Mouse (Mus musculus) intestine, embryonic 15.5 days (tissue): Measurements from ENCODE around the gene Gper1. TPM values are rescaled to one million over a fixed set of nuclear protein-coding genes. Genes with fewer than 3 reads are reported as not detected.

ENCODE experiments used
- ATAC-seq: fragments of 200-750 bp; cut with Nextera tagmentation; 2 replicates; pipeline ENCODE4 v1.8.0; 2017; ENCODE audit warnings: moderate TSS enrichment, moderate library complexity
- H3K27ac ChIP-seq: fragments of 300-500 bp; sonication (generic); 2 replicates; pipeline ENCODE4 v1.5.1; 2015; ENCODE audit warnings: mild to moderate bottlenecking, inconsistent platforms
- H3K27me3 ChIP-seq: fragments of 300-500 bp; sonication (generic); replicated peaks from 2 replicates; pipeline ENCODE4 v1.6.1; 2015; ENCODE audit warnings: inconsistent platforms
- H3K36me3 ChIP-seq: fragments of 300-500 bp; sonication (generic); 2 replicates; pipeline ENCODE4 v1.6.1; 2015; ENCODE audit warnings: inconsistent platforms
- H3K4me1 ChIP-seq: fragments of 300-500 bp; sonication (generic); replicated peaks from 2 replicates; pipeline ENCODE4 v1.6.1; 2015; ENCODE audit warnings: inconsistent platforms
- H3K4me2 ChIP-seq: fragments of 300-500 bp; sonication (generic); replicated peaks from 2 replicates; pipeline ENCODE4 v1.6.1; 2015; ENCODE audit warnings: mild to moderate bottlenecking, inconsistent platforms
- H3K4me3 ChIP-seq: fragments of 300-500 bp; sonication (generic); replicated peaks from 2 replicates; pipeline ENCODE4 v1.5.1; 2015; ENCODE audit warnings: inconsistent platforms
- H3K9ac ChIP-seq: fragments of 300-500 bp; sonication (generic); 2 replicates; pipeline ENCODE4 v1.6.1; 2015; ENCODE audit warnings: inconsistent platforms
- H3K9me3 ChIP-seq: fragments of 300-500 bp; sonication (generic); 2 replicates; pipeline ENCODE4 v1.6.1; 2016; ENCODE audit warnings: inconsistent platforms
- WGBS: fragments of 180-500 bp; shearing (Covaris S2); methylation state at CpG from one replicate; pipeline ENCODE4 v1.1.7; 2015; 5-methylcytosine and 5-hydroxymethylcytosine counted together
- polyA plus RNA-seq: library from polyadenylated mRNA; unstranded; fragments of >200 nt; fragmentation: Nextera tagmentation; extraction: Ambion mirVana; gene quantifications from 2 replicates; pipeline ENCODE4 v1.2.1, GENCODE M21; 2015

The Gper1 gene
- polyA plus RNA-seq, 1 experiment from 2014 or later: 2.1 TPM

GRCm38 (mm10) chr5:139393197-139393588, 29.8 kb upstream of the Gper1 start:
- peaks cover 20% of the 10 kb centered on the region for H3K4me1 ChIP-seq
- no peaks in the 10 kb centered on the region for H3K9me3 ChIP-seq
- no peak overlapping the region for H3K4me2 ChIP-seq
- no peak overlapping the region for H3K27ac ChIP-seq
- no peak overlapping the region for H3K4me3 ChIP-seq
- no peak for ATAC-seq
- H3K36me3 ChIP-seq: no peaks in the 10 kb centered on the region
- no peak overlapping the region for H3K9ac ChIP-seq
- H3K27me3 ChIP-seq: no peaks in the 10 kb centered on the region
- WGBS: 92% methylated on average over 16 of the region's 16 CpGs

- Histone ChIP-seq H3K27ac (no peak overlapping the region), H3K27me3 (no peaks in the 10 kb centered on the region), H3K9ac (no peak overlapping the region), H3K4me2 (no peak overlapping the region), H3K36me3 (no peaks in the 10 kb centered on the region), H3K4me1 (peaks cover 15% of the 10 kb centered on the region), H3K4me3 (no peak overlapping the region), H3K9me3 (no peaks in the 10 kb centered on the region)
- no peak for ATAC-seq
- 66% methylated on average over 7 of the region's 7 CpGs for WGBS
Observed at GRCm38 (mm10) chr5:139394399-139394798, 28.6 kb upstream of the Gper1 start.

- no peak overlapping the region for H3K4me2 ChIP-seq
- no peaks in the 10 kb centered on the region for H3K9me3 ChIP-seq
- WGBS: 89% methylated on average over 4 of the region's 4 CpGs
- ATAC-seq: no peak
- H3K36me3 ChIP-seq: no peaks in the 10 kb centered on the region
- 0 out of 2 replicates have a peak, but pooled peaks cover 7% of the 10 kb centered on the region for H3K4me1 ChIP-seq
- H3K4me3 ChIP-seq: no peak overlapping the region
- no peak overlapping the region for H3K27ac ChIP-seq
- H3K9ac ChIP-seq: no peak overlapping the region
- H3K27me3 ChIP-seq: no peaks in the 10 kb centered on the region
Observed at GRCm38 (mm10) chr5:139395528-139395927, 27.4 kb upstream of the Gper1 start.

- 0 out of 2 replicates have a peak, but pooled peaks cover 7% of the 10 kb centered on the region for H3K4me1 ChIP-seq
- no peak overlapping the region for H3K4me2 ChIP-seq
- no peak for ATAC-seq
- no peaks in the 10 kb centered on the region for H3K36me3 ChIP-seq
- H3K4me3 ChIP-seq: no peak overlapping the region
- WGBS: 88% methylated on average over 4 of the region's 4 CpGs
- H3K9me3 ChIP-seq: no peaks in the 10 kb centered on the region
- H3K27ac ChIP-seq: no peak overlapping the region
- no peak overlapping the region for H3K9ac ChIP-seq
- no peaks in the 10 kb centered on the region for H3K27me3 ChIP-seq
Observed at GRCm38 (mm10) chr5:139397359-139397916, 25.5 kb upstream of the Gper1 start.

GRCm38 (mm10) chr5:139397959-139398753, 24.8 kb upstream of the Gper1 start:
- peak; percentile 74 for ATAC-seq

GRCm38 (mm10) chr5:139398786-139399185, 24.2 kb upstream of the Gper1 start:
- H3K4me1 ChIP-seq: 0 out of 2 replicates have a peak, but pooled peaks cover 7% of the 10 kb centered on the region
- H3K36me3 ChIP-seq: no peaks in the 10 kb centered on the region
- H3K9ac ChIP-seq: no peak overlapping the region
- no peaks in the 10 kb centered on the region for H3K27me3 ChIP-seq
- no peak overlapping the region for H3K4me2 ChIP-seq
- no peak for ATAC-seq
- 75% methylated on average over 5 of the region's 5 CpGs for WGBS
- H3K4me3 ChIP-seq: no peak overlapping the region
- H3K9me3 ChIP-seq: no peaks in the 10 kb centered on the region
- H3K27ac ChIP-seq: no peak overlapping the region

More at GRCm38 (mm10) chr5:139397959-139398753, 24.8 kb upstream of the Gper1 start:
- Histone ChIP-seq H3K27me3 (no peaks in the 10 kb centered on the region), H3K27ac (no peak overlapping the region), H3K4me2 (no peak overlapping the region), H3K9ac (no peak overlapping the region), H3K4me3 (no peak overlapping the region), H3K36me3 (no peaks in the 10 kb centered on the region), H3K4me1 (0 out of 2 replicates have a peak, but pooled peaks cover 7% of the 10 kb centered on the region), H3K9me3 (no peaks in the 10 kb centered on the region)
- 31% methylated on average over 5 of the region's 5 CpGs for WGBS

- WGBS: 89% methylated on average over 14 of the region's 14 CpGs
- no peak overlapping the region for H3K4me2 ChIP-seq
- H3K4me3 ChIP-seq: no peak overlapping the region
- no peaks in the 10 kb centered on the region for H3K36me3 ChIP-seq
- no peak overlapping the region for H3K27ac ChIP-seq
- no peaks in the 10 kb centered on the region for H3K27me3 ChIP-seq
- H3K4me1 ChIP-seq: 0 out of 2 replicates have a peak, but pooled peaks cover 7% of the 10 kb centered on the region
- no peaks in the 10 kb centered on the region for H3K9me3 ChIP-seq
- H3K9ac ChIP-seq: no peak overlapping the region
- no peak for ATAC-seq
Observed at GRCm38 (mm10) chr5:139399991-139400390, 23.0 kb upstream of the Gper1 start.

- Histone ChIP-seq H3K4me3 (no peak overlapping the region), H3K4me1 (0 out of 2 replicates have a peak, but pooled peaks cover 7% of the 10 kb centered on the region), H3K27me3 (no peaks in the 10 kb centered on the region), H3K27ac (no peak overlapping the region), H3K9ac (no peak overlapping the region), H3K9me3 (no peaks in the 10 kb centered on the region), H3K4me2 (no peak overlapping the region), H3K36me3 (no peaks in the 10 kb centered on the region)
- no peak for ATAC-seq
- WGBS: 95% methylated on average over 2 of the region's 2 CpGs
Observed at GRCm38 (mm10) chr5:139402106-139402505, 20.8 kb upstream of the Gper1 start.

- Histone ChIP-seq H3K4me3 (no peak overlapping the region), H3K9ac (no peak overlapping the region), H3K27me3 (no peaks in the 10 kb centered on the region), H3K27ac (no peak overlapping the region), H3K9me3 (no peaks in the 10 kb centered on the region), H3K4me2 (no peak overlapping the region), H3K4me1 (0 out of 2 replicates have a peak, but pooled peaks cover under 1% of the 10 kb centered on the region), H3K36me3 (no peaks in the 10 kb centered on the region)
- 84% methylated on average over 8 of the region's 8 CpGs for WGBS
- no peak for ATAC-seq
Observed at GRCm38 (mm10) chr5:139403692-139404260, 19.2 kb upstream of the Gper1 start.

- H3K4me1 ChIP-seq: no peaks in the 10 kb centered on the region; the same call in 1 of the 2 replicates
- H3K9ac ChIP-seq: no peak within 1 kb of the TSS; the same call in 1 of the 2 replicates
- 73% methylated on average over 6 of the region's 6 CpGs for WGBS
- H3K9me3 ChIP-seq: no peaks in the 10 kb centered on the region
- no peak within 1 kb of the TSS for H3K4me2 ChIP-seq
- H3K27me3 ChIP-seq: no peaks in the 10 kb centered on the region
- H3K36me3 ChIP-seq: no peaks in the 10 kb centered on the region
- H3K4me3 ChIP-seq: no peak within 1 kb of the TSS
- no peak within 1 kb of the TSS for H3K27ac ChIP-seq
- no peak for ATAC-seq
Observed at GRCm38 (mm10) chr5:139404801-139405401, 18.1 kb upstream of the Gper1 start, which contains the start of gene C130050O18Rik. Gene C130050O18Rik, plus strand, starts transcription at chr5:139405280.

- H3K4me2 ChIP-seq: no peak overlapping the region
- H3K27ac ChIP-seq: no peak overlapping the region
Observed at GRCm38 (mm10) chr5:139405478-139405877, 17.5 kb upstream of the Gper1 start.

GRCm38 (mm10) chr5:139405953-139406352, 17.0 kb upstream of the Gper1 start:
- no peak for ATAC-seq
- Histone ChIP-seq H3K4me1 (no peaks in the 10 kb centered on the region; the same call in 1 of the 2 replicates), H3K4me2 (no peak overlapping the region), H3K36me3 (no peaks in the 10 kb centered on the region), H3K27ac (no peak overlapping the region), H3K4me3 (no peak overlapping the region), H3K27me3 (no peaks in the 10 kb centered on the region), H3K9me3 (no peaks in the 10 kb centered on the region), H3K9ac (no peak overlapping the region)
- 70% methylated on average over 3 of the region's 3 CpGs for WGBS

More at GRCm38 (mm10) chr5:139405478-139405877, 17.5 kb upstream of the Gper1 start:
- Histone ChIP-seq H3K27me3 (no peaks in the 10 kb centered on the region), H3K9ac (no peak overlapping the region), H3K36me3 (no peaks in the 10 kb centered on the region), H3K4me1 (no peaks in the 10 kb centered on the region; the same call in 1 of the 2 replicates), H3K9me3 (no peaks in the 10 kb centered on the region), H3K4me3 (no peak overlapping the region)
- 66% methylated on average over 7 of the region's 7 CpGs for WGBS
- no peak for ATAC-seq
